Mouse (Mus musculus) testis, postnatal 14 days (tissue): ENCODE results near the gene Lcn6.
A peak's percentile ranks its signal among the peaks of the same experiment; 100 is the strongest.
"Not testable (repeated sequence)": the region's sequence is repeated elsewhere in the genome, so short reads cannot be mapped to it uniquely, and the experiment has no call there.

Experiments
- DNase-seq: peaks from one replicate; pipeline ENCODE4 v3.0.0; 2021; ENCODE audit warnings: low spot score

Lcn6 gene

DNA sequence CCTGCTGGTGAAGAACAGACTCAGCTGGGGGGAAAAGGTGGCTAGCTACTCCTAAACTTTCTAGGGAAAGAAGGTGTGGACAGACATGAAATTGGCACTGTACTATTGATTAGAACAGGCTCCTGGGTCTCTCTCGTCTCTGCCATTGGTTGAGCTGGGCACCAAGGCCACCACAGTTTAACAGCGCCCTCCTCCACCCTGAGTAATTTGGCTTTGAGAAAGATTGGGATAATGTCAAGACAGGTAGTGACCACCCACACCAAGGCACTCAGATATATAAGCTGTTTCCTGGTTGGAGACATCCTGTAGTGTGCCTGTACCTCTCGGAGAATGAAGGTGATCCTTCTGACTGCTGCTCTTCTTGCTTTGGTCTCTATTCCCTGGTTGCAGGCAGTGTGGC is at the start of gene Lcn6:
Gene Lcn6, plus strand, starts transcription at position 301 of the 400 bp plus-strand sequence.
- DNase-seq: no peak

DNA sequence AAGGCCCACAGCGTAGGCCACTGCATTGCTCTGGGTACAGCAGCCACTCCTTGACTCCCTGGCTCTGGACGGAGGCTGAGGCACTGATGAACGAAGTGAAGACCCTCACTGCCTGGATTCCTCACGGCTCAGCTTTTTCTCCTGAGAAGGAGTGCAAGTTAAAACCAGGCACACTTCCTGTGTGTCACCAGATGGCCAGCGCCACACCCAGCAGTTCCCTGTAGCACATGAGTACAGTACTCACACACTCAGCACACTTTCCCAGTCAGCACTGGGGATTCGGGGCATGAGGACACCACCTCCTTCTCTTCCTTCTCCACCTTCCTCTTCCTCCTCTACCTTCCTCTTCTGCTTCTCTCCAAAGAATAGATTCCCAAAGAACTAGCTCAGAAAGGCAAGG is 48.8 kb upstream of the Lcn6 start, which contains the start of gene Fcna:
Gene Fcna, minus strand, starts transcription at position 220 of the 400 bp plus-strand sequence.
- DNase-seq: no peak

DNA sequence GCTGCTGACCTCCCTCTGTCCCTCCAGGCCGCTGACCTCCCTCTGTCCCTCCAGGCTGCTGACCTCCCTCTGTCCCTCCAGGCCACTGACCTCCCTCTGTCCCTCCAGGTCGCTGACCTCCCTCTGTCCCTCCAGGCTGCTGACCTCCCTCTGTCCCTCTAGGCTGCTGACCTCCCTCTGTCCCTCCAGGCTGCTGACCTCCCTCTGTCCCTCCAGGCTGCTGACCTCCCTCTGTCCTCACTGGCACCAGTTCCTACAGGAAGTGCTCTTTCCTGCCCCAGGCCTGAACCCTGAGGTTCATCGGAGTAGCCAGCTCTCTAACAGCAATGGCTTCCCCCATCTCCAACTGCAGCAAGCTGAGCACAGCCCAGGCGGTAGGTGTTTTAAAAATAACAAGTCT is 47.8 kb upstream of the Lcn6 start:
- no peak for DNase-seq

GRCm38 (mm10) chr2:25633616-25634015 is 43.0 kb upstream of the Lcn6 start:
- no peak for DNase-seq

DNA sequence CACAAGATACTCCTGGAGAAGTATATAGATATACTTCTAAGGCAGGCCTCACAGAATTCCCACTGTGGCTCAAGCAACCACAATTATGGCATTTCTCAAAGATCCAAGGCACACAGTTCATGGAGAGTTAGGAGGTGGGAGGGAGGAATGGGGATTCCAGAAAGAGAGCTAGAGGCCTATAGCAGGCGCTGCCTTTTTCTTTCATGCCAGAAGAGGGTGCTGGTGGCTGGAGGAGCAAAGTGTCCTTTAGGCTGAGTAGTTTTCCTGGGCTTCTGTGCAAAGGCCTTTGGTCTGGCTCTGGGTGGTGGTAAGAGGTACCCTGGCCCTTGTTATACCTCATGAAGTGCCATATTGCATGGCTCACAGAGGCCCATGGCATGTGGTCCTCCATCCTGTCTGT is 42.5 kb upstream of the Lcn6 start:
- DNase-seq: no peak

GRCm38 (mm10) chr2:25639890-25640289 is 36.7 kb upstream of the Lcn6 start:
- DNase-seq: no peak

- no peak for DNase-seq
Observed at GRCm38 (mm10) chr2:25652902-25653301, 23.7 kb upstream of the Lcn6 start, which contains the start of gene Lcn8. TSS of gene Lcn8 (plus strand) at chr2:25653120.

DNA sequence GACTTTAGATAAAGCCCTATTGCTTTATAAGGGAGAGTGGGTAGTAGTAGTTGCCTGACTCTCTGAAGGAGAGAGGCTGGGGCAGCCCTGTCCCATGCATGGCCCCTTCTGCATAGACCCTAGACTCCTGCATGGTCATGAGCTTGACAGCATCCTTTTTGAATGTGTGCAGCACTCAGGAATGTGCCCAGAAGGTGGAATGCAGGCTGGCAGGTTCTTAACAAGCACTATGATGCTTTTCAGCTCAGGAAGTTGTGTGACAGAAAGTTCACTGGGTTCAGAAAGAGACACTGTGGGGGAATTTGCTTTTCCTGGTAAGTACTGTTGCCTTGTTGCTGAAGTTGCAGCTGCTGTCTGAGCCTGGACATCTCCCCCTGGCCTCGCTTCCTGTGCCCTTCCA is 22.1 kb upstream of the Lcn6 start:
- no peak for DNase-seq

DNA sequence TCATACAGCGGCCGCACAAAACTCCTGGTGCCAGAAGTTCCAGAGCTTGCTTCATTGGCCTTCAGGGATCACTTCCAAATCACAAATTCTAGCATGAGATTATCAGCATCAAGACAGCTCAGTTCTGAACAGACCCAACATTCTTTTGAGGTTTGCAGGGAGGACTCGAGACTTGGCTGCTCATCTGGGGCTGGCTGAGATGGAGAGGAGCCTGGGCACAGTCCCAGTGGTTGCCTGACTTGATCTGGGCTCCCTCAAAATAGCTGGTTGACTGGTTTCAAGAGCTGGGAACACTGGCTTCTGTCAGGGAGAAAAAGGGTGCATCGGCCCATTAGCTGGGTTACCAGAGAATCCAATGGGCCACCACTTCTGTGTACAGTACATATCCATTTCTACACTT is 19.9 kb upstream of the Lcn6 start:
- DNase-seq: no peak

- no peak for DNase-seq
Observed at GRCm38 (mm10) chr2:25657246-25657645, 19.3 kb upstream of the Lcn6 start.

DNA sequence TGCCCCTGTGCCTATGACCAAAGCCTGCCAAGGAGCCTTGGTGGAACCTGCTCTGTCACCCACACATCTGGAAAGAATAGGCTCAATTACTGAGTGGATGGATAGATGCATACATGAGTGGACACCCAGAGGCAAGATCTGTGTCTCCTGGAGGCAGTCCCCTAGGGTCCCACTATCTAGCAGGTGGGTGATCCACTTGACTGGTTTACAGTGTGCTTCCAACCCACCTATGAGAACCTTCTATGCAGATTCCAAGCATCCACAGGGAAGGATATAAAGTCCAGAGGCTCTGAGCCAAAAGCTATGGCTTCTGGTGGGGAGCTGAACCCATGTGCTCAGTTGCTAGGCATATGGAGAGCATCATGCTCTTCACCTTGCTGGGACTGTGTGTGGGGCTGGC is 18.9 kb upstream of the Lcn6 start, which contains the start of gene Lcn5:
Gene Lcn5, plus strand, starts transcription at position 301 of the 400 bp plus-strand sequence.
- no peak for DNase-seq

GRCm38 (mm10) chr2:25660279-25660678 is 16.3 kb upstream of the Lcn6 start:
- DNase-seq: no peak

- DNase-seq: no peak
Observed at GRCm38 (mm10) chr2:25661245-25661970, 15.2 kb upstream of the Lcn6 start.

GRCm38 (mm10) chr2:25663511-25663910 is 13.1 kb upstream of the Lcn6 start:
- no peak for DNase-seq

DNA sequence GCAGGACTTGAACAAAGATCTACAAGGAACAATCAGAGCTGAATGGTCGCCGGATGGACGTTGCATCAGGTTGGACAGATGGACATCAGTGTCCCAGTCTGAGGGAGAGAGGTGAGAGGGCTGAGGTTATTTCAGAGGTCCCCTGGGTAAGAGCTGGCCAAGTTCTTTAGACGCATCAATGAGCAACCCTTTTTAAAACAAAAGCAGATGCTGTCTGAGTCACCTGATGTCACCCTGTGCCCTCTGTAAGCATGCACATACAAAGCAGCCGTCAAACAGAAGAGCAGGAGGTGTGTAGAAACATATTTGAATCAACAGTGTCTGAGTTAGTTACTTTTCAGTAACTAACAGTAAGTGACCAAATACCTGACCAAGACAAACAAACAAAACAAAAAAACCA is 12.5 kb upstream of the Lcn6 start:
- no peak for DNase-seq

DNA sequence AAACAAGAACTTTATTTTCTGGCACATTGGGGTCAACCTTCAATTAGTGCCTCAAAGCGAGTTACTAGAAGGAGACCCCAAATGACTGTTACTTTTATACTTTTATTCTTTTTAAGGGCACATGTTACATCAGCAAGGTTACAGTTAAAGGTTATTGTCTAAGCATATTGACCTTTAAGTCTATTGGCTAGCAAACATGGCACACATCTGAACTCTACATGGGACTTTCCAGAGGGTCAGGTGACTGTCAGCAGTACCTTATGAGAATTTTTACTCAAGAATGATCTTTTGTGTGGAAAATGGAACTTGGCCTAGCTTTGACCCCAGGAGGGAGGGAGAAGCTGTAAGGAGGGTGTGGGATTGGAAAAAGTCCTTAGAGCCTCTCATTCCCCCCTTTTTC is 10.1 kb upstream of the Lcn6 start:
- DNase-seq: no peak

- DNase-seq: no peak
Observed at GRCm38 (mm10) chr2:25679559-25679958, 3.0 kb downstream of the Lcn6 start.

DNA sequence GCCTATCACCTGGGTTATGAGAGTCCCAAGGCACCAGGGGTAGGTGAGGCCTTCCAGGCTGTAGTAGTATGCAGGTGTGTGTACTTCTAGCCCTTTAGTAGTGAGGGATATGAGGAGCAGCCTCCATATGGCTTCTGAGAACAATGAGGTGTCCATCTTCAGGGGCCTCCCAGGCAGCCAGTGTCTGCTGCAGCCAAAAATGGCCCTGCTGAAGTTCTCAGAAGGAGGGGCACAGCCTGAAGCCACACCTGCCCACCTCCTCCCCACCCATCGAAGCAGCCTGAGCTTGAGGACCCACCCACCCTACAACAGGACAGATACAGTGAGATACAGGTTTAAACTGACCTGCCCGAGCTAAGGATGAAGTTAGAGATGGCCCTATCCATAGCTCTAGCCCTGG is 5.8 kb downstream of the Lcn6 start, which contains the start of gene Lcn10:
Gene Lcn10, plus strand, starts transcription at position 301 of the 400 bp plus-strand sequence.
- DNase-seq: no peak

- no peak for DNase-seq
Observed at GRCm38 (mm10) chr2:25686941-25687340, 10.4 kb downstream of the Lcn6 start.

- peak; percentile 48 for DNase-seq
Observed at GRCm38 (mm10) chr2:25694605-25695004, 18.0 kb downstream of the Lcn6 start.

DNA sequence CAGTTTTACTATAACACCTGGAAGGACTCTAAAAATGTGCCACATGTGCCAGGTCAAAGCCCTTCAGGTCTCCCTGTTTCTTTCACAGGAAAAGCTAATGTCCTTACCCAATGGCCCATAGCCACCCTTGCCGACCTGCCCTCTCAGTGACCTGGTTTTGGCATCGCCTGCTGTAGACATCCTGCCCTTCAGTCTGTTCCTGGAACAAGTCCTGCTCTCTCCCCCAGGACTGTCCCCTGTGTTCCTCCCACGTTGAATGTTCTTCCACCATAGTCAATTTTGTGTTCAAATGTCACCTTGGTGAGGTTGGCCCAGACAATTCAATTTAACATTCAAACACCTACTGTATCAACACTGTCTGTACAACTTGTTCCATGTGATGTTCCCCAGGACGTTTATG is 20.4 kb downstream of the Lcn6 start:
- DNase-seq: no peak

GRCm38 (mm10) chr2:25698696-25699095 is 22.1 kb downstream of the Lcn6 start:
- no peak for DNase-seq

- DNase-seq: not testable (repeated sequence)
Observed at GRCm38 (mm10) chr2:25699743-25700142, 23.2 kb downstream of the Lcn6 start, which contains the start of gene Obp2a. TSS of gene Obp2a (plus strand) at chr2:25700043.

GRCm38 (mm10) chr2:25701001-25701400 is 24.4 kb downstream of the Lcn6 start:
- no peak for DNase-seq
